Mouse (Mus musculus): ENCODE data around the gene Tom1l2.

Gene Tom1l2

DNA sequence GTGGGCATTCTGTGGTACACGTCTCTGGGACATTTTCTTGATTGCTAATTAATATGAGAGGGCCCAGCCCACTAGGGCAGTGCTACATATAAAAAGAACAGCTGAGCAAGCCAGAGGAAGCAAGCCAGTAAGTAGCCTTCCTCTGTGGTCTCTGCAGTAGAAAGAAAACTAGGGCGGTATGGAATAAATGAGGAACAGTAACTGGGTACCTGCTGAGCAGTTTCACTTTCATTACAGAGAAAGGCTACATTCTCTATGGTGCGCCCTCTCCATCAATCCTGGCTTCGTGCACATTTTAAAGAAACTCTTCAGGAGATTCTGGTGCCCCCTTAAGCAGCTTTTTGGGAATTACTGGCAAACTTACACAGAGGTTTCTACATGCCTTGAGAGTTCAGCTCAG lies 47.1 kb downstream of the Tom1l2 start:
- DNase-seq (ENCODE audit: low read depth): peak; percentile 76

DNA sequence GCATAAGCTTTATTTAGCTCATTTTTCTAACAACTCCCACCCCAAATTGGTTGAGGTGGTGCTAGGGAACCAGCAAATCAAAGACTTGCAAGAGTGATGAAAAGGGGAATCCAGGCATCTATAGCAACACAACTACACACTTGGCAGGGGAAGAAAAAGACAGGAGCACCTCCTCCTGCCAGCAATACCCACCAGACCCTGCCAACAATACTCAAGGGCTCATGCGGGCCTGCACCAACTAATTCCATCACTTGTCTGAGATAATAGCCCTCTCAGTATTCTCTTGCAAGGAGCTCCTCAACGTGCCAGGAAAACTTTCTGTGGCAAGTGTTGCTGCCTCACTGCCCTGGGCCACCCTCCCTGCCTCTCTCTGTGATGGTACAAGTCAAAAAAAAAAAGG lies 49.2 kb downstream of the Tom1l2 start:
- DNase-seq (ENCODE audit: low read depth): no peak

DNA sequence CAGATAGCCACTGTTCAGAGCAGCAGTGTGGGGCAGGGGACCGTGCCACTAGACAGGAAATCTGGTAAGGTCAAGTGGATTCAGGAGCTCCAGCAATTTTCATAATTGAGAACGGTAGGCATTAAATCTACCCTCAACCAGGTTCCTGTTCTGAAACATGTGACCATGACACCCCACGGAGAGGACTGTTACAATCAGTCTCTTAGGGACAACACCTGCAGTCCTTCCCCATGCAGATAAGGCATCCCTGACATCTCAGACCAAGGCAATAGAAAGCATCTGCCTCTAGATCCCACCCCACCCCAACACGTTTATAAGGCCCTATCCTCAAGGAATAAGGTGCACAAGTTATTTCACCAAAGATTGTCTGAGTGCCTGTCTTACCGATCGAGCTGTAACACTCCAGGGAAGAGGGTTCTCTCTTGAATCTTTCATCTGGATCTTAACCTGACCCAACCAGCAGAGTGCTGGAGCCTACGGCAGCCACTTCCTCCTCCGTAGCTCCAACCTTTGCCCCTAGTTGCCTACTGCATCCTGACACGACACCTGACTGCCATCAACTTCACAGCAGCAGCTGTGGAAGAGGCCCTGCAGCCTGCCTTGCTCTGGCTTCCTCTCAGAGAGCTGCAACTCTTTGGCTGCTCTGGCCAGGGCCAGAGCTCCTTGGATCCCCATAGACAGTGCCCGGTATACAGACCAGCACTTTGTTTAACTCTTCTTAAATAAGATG lies 50.2 kb downstream of the Tom1l2 start:
- DNase-seq (ENCODE audit: low read depth): peak; percentile 32

DNA sequence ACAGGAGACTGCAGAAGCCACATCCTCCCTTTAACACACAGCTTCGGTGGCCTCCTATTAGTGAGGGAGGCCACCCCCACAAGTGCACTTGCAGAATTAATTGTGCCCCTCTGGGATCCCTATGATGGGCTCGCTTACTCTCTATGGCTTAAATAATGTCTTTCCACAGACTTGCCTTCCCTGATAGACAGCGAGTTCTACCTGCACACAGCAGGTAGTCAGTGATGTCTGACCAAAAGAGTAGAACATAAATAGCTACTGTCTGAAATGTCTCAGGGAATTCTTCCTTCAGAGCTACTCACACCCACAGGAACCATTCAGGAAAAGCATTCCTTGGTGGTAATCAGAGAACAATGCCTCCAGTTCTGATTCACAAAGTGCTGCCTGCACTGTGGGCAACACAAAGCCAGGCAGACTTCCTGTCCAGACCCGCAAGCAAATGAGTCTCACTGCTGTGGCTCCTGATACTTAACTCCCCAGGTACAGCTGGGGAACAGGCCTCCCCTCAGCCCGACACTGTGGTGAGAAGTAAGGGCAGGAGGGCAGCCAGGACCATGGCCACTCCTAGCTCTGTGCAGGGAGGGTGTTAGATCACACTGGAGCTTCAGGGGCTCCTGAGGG lies 51.0 kb downstream of the Tom1l2 start:
- peak; percentile 80 for DNase-seq (ENCODE audit: low read depth)

DNA sequence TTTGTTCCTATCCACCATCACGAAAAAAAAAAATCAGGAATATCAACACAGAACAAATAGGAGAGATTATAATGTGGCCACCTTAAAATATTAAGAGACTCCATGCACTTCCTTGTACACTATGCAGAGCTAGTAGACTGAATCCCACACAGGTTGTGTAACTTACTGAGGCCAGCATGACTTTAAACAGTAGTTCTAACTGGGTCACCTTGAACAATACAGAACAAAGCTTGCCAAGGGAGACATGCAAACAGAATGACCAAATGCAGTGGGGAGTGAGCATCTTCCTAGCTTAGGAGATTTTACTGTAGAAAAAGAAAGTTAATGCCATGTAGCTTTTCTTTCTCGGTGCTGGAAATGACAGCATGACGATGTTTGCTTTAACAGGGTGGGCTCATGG lies 52.4 kb downstream of the Tom1l2 start:
- no peak for DNase-seq (ENCODE audit: low read depth)

DNA sequence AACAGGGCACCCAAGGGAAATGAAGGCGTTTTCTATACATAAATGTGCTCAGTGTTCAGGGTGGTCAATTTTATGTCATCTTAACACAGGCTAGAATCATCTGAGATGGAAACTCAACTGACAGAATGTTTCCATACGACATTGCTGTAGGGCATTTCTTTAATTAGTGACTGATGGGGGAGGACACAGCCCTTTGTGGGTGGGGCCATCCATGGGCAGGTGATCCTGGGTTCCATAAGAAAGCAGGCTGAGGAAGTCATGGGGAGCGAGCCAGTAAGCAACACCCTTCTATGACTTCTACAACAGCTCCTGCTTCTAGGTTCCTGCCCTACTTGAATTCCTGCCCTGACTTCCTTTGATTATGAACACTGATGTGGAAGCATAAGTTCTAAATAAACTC lies 54.9 kb downstream of the Tom1l2 start:
- no peak for DNase-seq (ENCODE audit: low read depth)

DNA sequence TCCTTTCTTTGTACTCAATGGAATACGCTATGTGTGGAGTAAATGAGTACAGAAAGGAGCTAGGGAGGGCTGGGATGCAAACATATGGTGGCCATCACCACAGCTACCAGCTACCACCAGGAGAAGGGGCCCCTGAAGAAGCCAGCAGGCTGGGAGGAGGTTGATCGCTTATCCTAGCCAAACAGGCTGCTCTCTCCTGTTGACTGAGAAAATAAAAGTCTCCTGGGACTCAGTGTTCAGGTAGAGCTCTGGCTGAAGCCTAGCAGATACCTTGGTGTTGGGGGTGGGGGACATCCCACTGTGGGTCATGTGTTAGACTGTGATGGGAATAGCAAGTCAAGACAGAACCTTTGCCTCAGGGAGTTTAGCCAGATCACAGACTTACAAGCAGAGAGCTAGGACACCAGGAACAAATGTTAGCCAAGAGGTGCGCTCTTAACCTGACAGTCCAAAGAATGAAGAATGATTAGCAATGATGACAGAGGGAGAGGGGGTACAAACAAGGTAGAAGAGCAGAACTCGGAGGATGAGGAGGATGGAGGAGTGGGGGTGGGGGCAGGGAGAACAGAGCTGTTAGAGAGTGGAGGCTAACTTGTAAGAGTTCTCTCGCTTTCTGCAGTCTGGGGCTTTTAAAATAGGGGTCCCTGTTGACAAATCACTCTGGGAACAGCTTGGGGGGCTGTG lies 57.9 kb downstream of the Tom1l2 start:
- DNase-seq (ENCODE audit: low read depth): no peak

DNA sequence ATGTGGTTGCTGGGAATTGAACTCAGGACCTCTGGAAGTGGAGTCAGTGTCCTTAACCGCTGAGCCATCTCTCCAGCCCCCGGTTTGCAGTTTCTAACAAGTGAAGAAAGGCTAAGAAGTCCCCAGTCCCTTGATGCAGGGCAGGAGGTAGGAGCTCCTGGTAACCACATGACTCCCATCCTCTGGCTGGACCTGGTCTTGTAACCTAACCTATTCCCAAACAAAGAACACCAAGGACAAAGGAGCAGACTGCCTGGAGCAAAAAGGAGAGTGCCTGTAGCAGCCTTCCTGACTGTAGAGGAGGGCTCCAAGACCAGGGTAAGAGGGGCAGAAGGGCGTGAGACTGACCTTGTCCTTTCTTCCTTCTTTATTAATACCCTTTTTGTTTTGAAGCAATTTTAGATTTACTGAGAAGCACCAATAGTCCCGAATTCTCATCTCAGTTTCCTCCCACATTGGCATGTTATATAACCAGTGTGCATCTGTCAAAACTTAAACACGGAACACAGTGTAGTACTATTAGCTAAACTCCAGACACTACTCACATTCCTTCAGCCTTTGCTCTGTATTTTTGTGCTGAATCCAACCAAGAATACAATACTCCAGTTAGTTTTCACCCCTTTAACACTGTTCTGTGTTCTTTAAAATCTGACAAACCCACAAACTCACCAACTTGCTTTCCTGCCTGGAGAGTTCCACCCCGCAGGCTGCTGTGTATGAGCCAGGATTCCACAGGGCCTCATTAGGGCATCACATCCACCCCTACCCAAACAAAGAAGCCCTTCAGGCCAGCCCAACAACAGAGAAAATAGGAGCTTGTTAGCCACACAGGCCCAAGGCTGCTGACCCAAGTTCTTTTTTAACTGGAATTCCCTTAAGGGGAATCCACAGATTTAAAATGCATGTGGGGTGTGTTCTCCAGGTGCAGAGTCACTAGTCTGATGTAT lies 58.7 kb downstream of the Tom1l2 start:
- DNase-seq (ENCODE audit: low read depth): no peak

DNA sequence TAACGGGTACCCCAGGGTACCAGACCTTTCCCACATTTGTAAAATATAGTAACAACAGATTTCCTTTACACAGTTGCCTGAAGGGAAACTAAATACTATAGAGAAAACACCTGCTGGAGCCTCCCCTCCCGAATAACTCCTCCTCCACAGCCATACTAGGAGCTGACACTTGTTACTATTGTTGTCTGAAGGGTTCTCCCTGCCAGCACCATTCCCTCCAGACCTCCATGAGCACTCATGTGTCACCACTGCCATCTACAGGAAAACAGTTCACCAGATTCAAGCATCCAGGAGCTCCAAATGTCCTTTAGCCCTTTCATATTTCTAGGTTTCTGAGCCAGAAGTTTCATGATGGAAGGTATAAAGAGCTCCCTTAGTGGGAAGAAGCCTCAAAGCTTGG lies 60.0 kb downstream of the Tom1l2 start:
- peak; percentile 83 for DNase-seq (ENCODE audit: low read depth)

DNA sequence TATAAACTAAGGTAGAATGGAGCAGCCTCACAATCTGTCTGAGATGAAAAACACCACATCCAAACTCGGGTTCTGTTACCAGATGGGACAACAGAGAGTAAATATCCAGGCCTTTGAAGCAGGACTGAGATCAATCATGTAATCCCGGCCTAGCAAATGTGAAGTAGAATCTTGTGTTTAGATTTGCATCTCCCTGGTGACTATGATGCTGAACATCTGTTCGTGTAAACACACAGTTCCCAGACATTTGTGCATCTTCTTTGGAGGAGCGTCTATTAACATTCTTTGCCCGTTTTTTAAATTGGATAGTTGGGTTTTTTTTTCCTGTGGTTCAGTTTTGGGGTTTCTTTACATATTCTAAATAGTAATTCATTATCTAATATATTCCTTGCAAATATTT lies 63.7 kb downstream of the Tom1l2 start:
- DNase-seq (ENCODE audit: low read depth): no peak

DNA sequence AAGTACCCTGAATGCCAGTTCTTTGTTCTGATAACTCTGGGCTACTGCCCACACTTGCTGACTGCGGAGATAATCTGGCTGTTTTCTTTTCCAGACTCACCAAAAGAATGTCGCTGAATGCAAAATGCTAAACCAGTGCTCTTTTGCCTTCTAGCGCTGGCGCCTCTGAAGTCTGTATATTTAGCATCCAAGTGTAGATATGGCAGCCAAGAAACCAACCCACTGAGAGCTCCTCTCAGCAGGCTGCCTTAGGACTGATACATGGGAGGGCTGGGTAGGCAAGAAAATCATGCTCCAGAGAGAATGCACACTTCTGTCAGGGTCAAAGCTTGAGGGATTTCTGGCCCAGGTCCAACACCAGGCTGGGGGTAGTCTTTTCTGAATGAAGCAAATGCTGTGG lies 66.4 kb downstream of the Tom1l2 start:
- no peak for DNase-seq (ENCODE audit: low read depth)

DNA sequence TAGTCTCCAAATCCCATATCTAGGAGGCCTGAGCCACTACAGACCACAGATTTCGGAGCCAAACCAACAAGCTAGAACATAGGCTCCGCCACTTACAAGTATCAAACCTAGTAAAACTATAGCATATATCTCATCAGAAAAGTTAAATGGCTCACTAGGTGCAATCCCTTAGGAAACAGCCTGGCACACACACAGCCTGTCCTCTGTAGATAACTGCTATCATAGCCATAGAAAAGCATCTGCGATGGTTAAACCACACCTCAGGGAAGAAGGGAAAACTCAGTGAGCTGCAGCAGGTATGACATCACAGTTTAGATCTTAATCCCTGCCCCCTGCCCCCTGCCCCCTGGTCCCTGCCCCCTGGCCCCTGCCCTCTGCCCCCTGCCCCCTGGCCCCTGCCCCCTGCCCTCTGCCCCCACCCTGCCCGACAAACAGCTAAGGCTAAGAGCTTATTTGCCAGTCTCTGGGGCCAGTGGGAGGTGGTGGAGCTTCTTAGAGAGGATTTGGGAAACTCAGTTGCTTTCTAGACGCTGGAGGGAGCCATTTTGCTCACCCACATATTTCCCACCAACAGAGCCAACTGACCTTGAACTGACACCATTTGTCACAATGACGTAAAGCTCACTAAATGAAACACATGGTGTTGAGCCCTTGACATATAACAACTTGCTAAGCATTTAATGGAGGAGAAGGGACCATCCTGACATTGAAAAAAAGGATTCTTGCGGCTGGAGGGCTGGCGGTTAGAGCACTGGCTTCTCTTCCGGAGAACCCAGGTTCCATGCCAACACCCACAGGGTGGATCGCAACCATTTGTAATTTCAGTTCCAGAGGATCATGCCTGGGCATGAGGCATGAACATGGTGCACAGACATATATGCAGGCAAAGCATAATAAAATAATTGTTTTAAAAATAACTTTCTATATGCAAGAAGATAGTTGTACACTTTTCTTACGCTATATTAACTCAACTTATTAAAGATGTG lies 72.0 kb downstream of the Tom1l2 start:
- no peak for DNase-seq (ENCODE audit: low read depth)

DNA sequence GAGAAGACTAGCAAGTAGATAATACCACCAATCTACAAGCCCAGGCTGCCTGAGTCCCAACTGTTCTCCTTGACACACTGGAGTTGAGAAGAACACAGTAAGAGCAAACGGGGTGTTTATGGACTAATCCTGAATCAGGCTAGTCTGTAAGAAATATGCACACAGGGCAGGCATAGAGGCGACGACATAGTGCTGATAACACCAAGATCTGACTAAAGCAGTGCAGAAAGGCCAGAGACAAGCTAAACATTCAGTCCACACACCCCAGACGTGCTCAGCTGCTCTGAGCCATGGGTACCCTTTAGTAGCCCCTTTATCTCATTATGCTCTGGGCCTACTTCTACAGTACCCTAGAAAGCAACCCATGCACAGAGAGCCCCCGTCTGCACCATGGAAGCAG lies 73.2 kb downstream of the Tom1l2 start:
- DNase-seq (ENCODE audit: low read depth): no peak

DNA sequence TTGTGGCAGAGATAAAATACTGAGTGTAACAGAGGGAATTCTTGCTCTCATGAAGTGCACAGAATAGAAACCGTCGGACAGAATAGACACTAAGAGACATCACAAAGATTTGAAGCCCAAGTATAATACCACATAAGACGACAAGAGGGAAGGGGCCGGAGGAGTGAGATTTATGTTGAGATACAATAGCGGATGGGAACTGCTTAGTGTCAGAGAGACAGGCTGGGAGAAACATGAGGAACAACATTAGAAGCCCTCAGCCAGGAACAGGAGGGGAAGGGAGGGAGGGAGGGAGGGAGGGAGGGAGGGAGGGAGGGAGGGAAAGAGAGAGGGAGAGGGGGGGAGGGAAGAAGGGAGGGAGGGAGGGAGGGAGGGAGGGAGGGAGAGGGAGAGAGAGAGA lies 74.9 kb downstream of the Tom1l2 start:
- DNase-seq (ENCODE audit: low read depth): no peak

DNA sequence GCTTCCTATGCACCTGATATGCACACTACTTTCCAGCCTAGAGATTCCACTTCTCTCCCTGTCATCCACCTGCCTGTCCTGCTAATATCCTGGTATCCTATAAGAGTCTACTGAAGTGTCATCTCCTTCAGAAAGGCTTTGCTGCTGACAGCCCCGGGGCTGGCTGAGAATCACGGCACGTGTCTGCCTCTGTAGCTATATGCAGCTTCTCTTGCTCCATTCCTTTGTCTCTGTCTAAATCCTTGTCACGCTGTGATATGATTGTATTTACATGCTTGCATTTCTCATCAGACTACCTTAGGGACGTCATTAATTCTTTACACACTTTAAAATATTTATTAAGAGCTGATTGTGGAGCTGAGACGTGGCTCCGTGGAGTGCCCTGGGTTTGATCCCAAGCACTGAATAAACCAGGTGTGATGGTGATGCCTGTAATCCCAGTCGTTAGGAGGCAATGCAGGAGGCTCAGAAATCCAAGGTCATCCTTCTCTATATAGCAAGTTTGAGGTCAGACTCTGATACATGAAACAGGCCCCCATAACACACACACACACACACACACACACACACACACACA lies 75.5 kb downstream of the Tom1l2 start:
- no peak for DNase-seq (ENCODE audit: low read depth)

DNA sequence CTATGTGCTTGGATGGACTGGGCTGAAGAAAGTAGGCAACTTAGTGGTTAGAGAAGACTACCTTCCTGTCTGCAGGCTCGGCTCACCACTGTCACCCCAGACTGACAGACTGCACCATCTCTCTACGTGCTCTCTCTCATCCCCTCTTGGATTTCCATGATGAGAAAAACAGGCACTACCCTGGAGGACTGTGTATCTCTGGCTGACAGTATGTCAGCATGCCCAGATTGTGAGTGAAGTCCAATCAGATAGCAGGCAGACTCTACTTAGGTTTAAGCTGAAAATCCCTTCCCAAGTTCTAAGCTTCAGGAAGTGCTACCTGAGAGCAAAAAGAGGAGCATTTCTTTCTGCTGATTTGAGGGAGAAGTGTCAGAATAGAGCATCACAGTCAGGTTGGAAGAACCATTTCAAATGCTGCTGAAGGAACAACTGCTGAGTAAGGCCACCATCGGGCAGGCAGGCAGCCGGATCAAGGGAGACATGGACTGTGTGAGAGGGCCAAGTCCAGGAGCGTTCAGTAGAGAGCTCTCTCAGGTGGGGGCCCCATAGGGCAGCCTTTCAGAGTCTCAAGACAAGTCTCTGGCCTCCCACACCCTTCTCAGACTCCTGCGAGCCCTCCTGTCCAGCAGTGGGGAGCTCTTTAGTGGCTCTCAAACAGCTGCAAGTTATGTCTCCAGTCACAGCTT lies 76.2 kb downstream of the Tom1l2 start:
- no peak for DNase-seq (ENCODE audit: low read depth)

DNA sequence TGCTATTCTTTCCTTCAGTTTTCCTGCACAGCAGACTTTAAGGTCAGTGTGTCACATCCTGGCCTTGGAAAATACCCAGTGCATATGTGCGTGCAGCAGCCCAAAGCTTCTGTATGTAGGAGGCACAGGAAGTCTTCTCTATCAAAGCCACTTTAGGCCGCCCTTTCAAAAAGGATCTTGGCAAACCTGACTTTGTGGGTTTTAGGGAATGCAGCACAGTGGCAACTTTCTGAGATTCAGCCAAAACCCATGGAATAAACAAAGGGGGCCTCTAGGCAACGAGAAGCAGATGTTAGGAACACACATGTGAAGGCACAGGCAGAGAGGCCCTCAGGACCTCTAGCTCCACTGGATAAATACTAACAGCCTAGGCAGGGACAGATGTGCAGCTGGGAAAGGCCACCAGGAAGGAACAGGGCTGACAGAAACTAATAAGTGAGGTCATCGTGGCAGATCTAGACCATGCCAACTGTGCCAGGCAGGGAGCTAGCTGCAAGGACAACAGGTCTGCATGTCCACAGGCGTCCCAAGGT lies 79.4 kb downstream of the Tom1l2 start:
- DNase-seq (ENCODE audit: low read depth): peak; percentile 24

DNA sequence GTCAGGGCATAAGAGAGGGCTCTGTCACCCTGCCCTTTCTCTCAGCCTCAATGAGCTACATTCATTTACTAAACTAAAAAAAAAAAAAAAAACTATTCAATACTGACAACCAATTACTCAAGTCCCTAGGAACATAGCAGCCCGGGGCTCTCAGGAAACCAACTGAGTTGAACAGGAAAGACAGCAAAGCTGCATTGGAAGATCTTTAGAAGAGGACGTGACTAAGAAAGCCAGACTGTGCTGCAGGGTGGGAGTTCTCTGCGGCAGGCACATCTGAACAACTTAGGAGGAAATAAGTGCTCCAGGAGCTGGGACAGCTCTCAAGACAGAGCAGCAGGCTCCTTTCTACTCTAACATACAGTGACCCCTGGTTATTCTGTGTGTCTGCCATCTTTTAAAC lies 84.1 kb downstream of the Tom1l2 start:
- peak; percentile 98 for DNase-seq (ENCODE audit: low read depth)

DNA sequence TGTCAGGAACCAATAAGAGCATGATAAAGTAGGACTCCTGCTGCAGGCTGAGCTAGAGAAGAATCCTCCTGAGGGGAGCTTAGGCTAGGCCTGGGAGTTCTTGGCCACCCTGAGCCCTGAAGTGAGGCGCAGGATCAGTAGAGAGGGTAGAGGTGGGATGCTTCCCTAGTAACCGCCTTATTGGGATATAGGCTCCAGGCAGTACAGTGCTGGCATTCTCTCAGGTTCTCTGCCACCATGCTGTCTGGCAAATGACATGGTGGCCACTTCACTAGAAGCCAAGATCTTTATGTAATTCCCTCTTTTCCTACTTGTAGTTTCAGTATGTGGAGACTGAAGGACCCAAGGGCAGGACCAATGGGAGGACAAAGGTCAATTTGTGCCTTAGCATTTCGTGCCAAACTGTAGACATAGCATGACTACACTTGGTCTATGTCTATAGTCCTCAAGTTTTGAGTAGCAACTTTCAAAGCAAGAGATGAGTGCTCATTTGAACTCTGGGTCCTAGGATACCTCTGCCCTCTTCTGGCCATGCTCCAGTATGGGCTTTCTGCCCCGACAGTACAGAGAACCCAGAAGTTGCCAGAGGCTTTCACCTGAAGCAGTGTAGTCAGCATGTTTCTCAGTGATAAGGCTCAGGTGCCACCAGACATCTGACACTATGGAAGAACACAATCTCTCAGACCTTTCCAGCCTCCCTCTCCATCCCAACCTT lies 87.3 kb downstream of the Tom1l2 start:
- no peak for DNase-seq (ENCODE audit: low read depth)

Measured in 416B (cell line).